Mouse (Mus musculus) embryonic facial prominence, embryonic 10.5 days (tissue): ENCODE data around the gene Il6ra. TPM values are rescaled to one million over a fixed set of nuclear protein-coding genes. Genes with fewer than 3 reads are reported as not detected.

Experiments
- DNase-seq: peaks from one replicate; pipeline ENCODE4 v3.0.0-alpha.2; 2017; ENCODE audit warnings: low spot score
- H3K27ac ChIP-seq: fragments of 300-500 bp; sonication (generic); replicated peaks from 2 replicates; pipeline ENCODE4 v1.5.1; 2016; ENCODE audit warnings: mild to moderate bottlenecking
- H3K27me3 ChIP-seq: fragments of 300-500 bp; sonication (generic); replicated peaks from 2 replicates; pipeline ENCODE4 v1.6.1; 2016; ENCODE audit warnings: low read depth, mild to moderate bottlenecking; ENCODE audit not compliant: poor library complexity, severe bottlenecking
- H3K36me3 ChIP-seq: fragments of 300-500 bp; sonication (generic); replicated peaks from 2 replicates; pipeline ENCODE4 v1.6.1; 2016; ENCODE audit warnings: mild to moderate bottlenecking, moderate library complexity
- H3K4me1 ChIP-seq: fragments of 300-500 bp; sonication (generic); 2 replicates; pipeline ENCODE4 v1.6.1; 2016
- H3K4me3 ChIP-seq: fragments of 300-500 bp; sonication (generic); 2 replicates; pipeline ENCODE4 v1.5.1; 2016; ENCODE audit warnings: mild to moderate bottlenecking, moderate library complexity
- H3K9me3 ChIP-seq: fragments of 300-500 bp; sonication (generic); 2 replicates; pipeline ENCODE4 v1.6.1; 2016; ENCODE audit warnings: mild to moderate bottlenecking
- WGBS: fragments of 180-500 bp; shearing (Covaris S2); methylation state at CpG from one replicate; pipeline ENCODE4 v1.1.7; 2016; 5-methylcytosine and 5-hydroxymethylcytosine counted together
- polyA plus RNA-seq: library from polyadenylated mRNA; unstranded; fragments of >200 nt; fragmentation: Nextera tagmentation; extraction: Ambion mirVana; gene quantifications from 2 replicates; pipeline ENCODE4 v1.2.1, GENCODE M21; 2016

Il6ra gene
- polyA plus RNA-seq, 1 experiment from 2014 or later = 0.61 TPM

DNA sequence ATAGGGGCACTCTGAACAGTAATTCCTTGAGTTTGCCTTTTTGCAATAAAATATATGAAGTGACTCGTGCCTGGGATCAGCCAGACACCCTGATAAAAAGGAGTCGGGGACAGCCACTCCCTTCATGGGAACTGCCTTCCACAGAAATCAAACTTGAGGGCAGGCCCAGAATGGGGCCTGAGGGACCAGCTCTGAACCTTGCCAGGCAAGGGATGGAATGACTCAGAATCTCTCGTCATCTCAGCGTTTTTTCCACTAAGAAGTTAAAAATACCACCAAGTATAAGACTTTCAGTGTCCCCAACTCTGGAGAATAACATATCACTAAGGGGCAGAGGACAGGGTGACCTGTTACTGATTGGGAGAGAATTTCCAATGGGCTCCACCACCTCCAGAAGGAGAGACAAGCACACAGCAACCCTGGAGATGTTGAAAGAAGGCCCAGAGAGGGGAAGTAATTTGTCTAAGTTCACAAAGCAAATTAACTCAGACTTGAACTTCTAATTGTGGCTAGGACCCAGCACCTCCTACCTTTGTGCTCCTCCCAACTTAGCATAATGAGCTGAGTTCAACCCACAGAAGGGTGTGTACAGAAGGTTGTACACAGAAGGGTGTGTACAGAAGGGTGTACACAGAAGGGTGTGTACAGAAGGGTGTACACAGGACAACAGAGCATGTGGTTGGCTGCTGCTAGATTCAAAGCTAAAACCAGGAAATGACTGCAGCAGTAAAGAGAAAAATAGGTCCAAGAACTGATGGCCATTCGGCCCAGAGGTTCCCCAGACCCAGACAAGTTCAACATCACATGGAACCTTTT, 32.8 kb downstream of the Il6ra start:
- DNase-seq = no peak
- 83% methylated on average over 5 of the region's 5 CpGs for WGBS
- Histone ChIP-seq H3K36me3 (no peaks in the 10 kb centered on the region), H3K27ac (no peak overlapping the region), H3K27me3 (peaks cover 31% of the 10 kb centered on the region), H3K4me1 (no peaks in the 10 kb centered on the region), H3K4me3 (no peak overlapping the region), H3K9me3 (no peaks in the 10 kb centered on the region)

DNA sequence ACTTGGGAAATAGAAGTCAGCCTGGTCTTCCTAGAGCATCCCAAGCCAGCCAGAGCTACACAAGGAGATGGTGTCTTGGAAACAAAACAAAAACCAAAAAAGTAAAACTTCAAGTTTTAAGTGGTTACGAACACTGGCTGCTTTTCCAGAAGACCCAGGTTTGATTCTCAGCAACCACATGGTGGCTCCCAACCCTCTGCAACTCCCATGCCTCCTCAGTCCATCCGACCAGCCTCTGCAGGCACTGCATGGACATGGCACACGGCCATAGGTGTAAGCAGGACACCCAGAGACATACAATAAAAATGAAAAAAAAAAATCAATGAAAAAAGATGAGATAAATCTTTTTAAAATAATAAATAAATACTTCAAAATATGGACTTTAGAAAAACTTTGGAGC, 33.7 kb downstream of the Il6ra start:
- DNase-seq = no peak
- Histone ChIP-seq H3K27me3 (peaks cover 31% of the 10 kb centered on the region), H3K9me3 (no peaks in the 10 kb centered on the region), H3K4me1 (no peaks in the 10 kb centered on the region), H3K4me3 (no peak overlapping the region), H3K36me3 (no peaks in the 10 kb centered on the region), H3K27ac (no peak overlapping the region)
- 73% methylated on average over 3 of the region's 3 CpGs for WGBS

DNA sequence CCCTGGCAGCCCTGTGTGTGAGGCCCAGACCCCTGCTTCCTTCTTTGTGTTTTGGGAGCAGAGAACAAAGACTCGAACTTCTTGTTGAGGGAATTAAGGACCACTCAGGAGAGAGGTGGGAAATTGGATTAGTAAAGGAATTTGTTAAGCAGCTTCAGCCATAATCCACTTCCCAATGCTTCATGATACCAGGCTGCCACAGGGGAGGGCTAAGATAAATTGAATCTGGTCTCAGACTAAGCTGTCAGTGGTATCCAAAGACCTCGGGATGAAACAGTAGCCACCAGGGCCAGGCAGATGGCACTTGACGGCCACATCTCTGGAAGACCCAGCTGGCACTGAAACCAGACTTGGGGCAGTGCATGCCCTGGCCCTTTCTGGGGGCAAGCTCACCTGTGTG, 34.5 kb downstream of the Il6ra start:
- DNase-seq = no peak
- no peak overlapping the region for H3K27ac ChIP-seq
- 14% methylated on average over 3 of the region's 3 CpGs for WGBS
- no peaks in the 10 kb centered on the region for H3K36me3 ChIP-seq
- H3K4me3 ChIP-seq = no peak overlapping the region
- peaks cover 29% of the 10 kb centered on the region for H3K27me3 ChIP-seq
- no peaks in the 10 kb centered on the region for H3K9me3 ChIP-seq
- no peaks in the 10 kb centered on the region for H3K4me1 ChIP-seq

DNA sequence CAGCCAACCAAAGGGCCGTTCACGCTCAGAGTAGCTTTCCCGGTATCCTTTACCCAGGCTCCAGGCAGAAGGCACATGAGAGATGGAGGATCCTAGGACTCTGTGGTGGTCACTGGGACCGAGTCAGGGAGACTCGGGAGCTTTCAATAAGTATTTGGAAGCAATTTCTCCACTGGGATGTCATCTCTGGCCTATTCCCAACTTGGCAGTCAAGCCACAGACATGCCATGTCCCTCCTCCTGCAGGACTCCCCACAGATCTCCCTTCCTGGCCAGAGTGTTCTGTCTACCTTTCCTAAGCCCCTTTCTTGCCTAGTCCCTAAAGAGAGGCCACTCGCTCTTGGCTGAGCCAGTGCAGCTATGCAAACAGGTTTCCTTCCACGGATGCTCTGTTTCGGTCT, 35.9 kb downstream of the Il6ra start:
- H3K36me3 ChIP-seq = no peaks in the 10 kb centered on the region
- peaks cover 21% of the 10 kb centered on the region for H3K27me3 ChIP-seq
- DNase-seq = no peak
- no peaks in the 10 kb centered on the region for H3K9me3 ChIP-seq
- no peak overlapping the region for H3K27ac ChIP-seq
- H3K4me3 ChIP-seq = no peak overlapping the region
- 83% methylated on average over 8 of the region's 8 CpGs for WGBS
- no peaks in the 10 kb centered on the region for H3K4me1 ChIP-seq

DNA sequence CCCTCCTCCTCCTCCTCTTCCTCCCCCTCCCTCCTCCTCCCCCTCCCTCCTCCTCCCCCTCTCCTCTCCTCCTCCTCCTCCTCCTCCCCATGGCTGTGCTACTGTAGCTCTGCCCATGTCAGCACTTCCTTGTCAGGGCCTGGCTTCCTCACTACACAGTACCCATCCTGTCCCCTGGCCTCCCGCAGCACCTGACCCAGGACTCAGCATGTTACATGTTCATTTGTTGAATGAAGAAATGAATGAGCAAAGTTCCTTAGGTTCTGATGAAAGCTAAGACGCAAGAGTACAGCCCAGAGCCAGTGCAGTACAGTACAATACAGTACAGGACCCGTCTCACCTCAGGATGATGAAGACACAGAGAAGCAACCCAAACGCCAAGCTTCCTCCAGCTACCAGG, 36.5 kb downstream of the Il6ra start:
- Histone ChIP-seq H3K27ac (no peak overlapping the region), H3K36me3 (no peaks in the 10 kb centered on the region), H3K4me3 (no peak overlapping the region), H3K4me1 (no peaks in the 10 kb centered on the region), H3K27me3 (peaks cover 21% of the 10 kb centered on the region), H3K9me3 (no peaks in the 10 kb centered on the region)
- WGBS = 72% methylated on average over 4 of the region's 4 CpGs
- no peak for DNase-seq

DNA sequence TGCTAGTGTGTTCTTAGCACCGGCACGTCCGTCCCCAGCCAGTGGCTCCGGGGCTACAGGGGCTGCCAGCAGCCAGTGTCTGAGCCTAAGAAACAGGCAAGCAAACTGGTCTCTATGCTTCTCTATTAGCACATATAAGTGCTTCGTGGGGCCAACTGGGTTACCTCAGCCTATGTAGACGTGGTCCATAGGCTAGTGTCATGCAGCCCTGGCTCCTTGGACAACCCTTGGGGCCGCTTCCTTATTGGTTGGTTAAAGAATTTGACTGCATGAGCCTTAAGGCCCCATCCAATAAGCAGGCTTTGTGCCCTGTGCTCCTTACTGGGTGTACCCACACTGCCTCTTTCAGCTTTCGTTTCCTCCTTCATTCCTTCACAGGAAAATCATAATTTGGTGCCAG, 37.2 kb downstream of the Il6ra start:
- Histone ChIP-seq H3K4me1 (peaks cover 4% of the 10 kb centered on the region), H3K9me3 (no peaks in the 10 kb centered on the region), H3K27me3 (peaks cover 21% of the 10 kb centered on the region), H3K4me3 (no peak overlapping the region), H3K36me3 (no peaks in the 10 kb centered on the region), H3K27ac (no peak overlapping the region)
- DNase-seq = no peak
- 82% methylated on average over 8 of the region's 8 CpGs for WGBS

DNA sequence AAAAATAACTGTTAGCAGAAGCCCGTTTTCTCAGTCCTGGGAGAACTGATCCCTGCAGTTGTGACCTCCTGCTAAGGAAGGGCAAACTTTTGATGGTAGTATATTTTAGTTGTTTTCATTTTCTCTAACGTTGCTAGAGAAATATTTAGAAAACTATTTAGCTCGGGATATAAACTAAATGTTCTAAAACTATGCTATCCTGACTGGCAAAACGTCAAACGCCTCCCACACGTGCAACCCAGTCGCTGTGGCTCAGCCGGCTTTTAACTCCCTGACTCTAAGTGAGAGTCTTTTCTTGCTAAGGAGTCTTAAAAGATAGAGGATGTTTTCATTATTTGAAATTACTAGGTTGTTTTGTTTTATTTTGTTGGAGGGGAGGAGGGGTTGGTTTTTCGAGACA, 38.0 kb downstream of the Il6ra start:
- DNase-seq = no peak
- whole genome bisulfite sequencing = 86% methylated on average over 9 of the region's 9 CpGs
- peaks cover 21% of the 10 kb centered on the region for H3K27me3 ChIP-seq
- H3K4me3 ChIP-seq = no peak overlapping the region
- peaks cover 11% of the 10 kb centered on the region for H3K4me1 ChIP-seq
- no peaks in the 10 kb centered on the region for H3K36me3 ChIP-seq
- H3K9me3 ChIP-seq = no peaks in the 10 kb centered on the region
- H3K27ac ChIP-seq = no peak overlapping the region

DNA sequence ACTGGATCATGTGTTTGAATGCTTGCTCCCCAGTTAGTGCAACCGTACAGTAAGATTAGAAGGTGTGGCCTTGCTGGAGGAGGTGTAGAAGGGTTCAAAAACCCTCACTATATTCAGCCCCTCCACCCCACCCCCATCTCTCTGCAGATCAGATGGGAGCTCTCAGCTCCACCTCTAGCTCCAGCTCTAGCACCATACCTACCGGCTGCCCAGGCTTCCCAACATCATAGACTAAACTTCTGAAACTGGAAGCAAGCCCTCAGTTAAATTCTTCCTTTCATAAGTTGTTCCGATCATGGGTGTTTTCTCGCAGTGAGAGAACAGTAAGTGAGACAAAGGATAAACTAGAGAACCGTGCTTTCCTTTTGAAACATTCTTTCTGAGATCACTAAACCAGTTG, 38.9 kb downstream of the Il6ra start:
- Histone ChIP-seq H3K4me1 (peaks cover 15% of the 10 kb centered on the region), H3K4me3 (no peak overlapping the region), H3K27me3 (peaks cover 21% of the 10 kb centered on the region), H3K27ac (no peak overlapping the region), H3K9me3 (no peaks in the 10 kb centered on the region), H3K36me3 (no peaks in the 10 kb centered on the region)
- 89% methylated on average over 5 of the region's 5 CpGs for WGBS
- DNase-seq = no peak

DNA sequence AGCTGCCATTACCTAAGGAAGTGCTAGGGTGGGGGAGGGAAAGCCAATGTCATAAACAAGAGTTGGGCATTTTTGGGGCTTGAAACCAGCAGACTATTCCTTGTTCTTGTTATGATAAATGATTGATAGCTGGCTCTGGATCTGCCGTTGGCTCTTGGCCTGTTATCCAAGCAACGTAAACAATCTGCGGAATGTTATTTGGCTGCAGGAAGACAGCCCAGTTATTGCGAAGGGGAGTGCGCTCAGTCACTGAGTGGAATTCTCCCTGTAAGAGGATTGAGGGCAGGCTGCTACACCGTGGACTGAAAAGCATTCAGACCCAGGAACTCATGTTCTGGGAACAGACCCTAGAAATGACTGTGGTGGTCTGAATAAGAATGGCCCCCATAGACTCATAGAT, 40.3 kb downstream of the Il6ra start:
- Histone ChIP-seq H3K4me1 (peaks cover 22% of the 10 kb centered on the region), H3K36me3 (no peaks in the 10 kb centered on the region), H3K27ac (no peak overlapping the region), H3K4me3 (no peak overlapping the region), H3K9me3 (no peaks in the 10 kb centered on the region), H3K27me3 (peaks cover 14% of the 10 kb centered on the region)
- 92% methylated on average over 6 of the region's 6 CpGs for WGBS
- no peak for DNase-seq

DNA sequence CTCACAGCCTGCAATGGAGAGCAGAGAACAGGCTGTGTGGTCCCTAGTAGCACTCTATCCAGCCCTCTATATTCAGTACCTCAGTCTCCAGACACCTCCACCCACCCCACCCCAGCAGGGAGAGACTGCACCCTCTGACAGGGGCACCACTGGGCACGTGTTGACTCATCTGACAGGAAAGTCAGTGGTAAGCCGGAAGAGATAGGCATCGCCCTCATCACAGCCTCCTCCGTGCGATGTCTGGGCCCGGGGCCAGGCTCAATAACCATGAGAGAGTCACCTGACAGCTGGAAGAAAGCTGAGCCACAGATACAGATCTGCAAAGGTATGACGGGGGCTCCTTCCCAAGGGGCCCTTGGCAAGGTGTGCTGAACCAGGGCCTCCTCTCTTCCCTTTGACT, 40.8 kb downstream of the Il6ra start:
- H3K27ac ChIP-seq = no peak overlapping the region
- no peaks in the 10 kb centered on the region for H3K36me3 ChIP-seq
- H3K27me3 ChIP-seq = peaks cover 10% of the 10 kb centered on the region; the same call in 1 of the 2 replicates
- no peaks in the 10 kb centered on the region for H3K9me3 ChIP-seq
- 89% methylated on average over 7 of the region's 7 CpGs for WGBS
- DNase-seq = no peak
- H3K4me3 ChIP-seq = no peak overlapping the region
- H3K4me1 ChIP-seq = peaks cover 23% of the 10 kb centered on the region

DNA sequence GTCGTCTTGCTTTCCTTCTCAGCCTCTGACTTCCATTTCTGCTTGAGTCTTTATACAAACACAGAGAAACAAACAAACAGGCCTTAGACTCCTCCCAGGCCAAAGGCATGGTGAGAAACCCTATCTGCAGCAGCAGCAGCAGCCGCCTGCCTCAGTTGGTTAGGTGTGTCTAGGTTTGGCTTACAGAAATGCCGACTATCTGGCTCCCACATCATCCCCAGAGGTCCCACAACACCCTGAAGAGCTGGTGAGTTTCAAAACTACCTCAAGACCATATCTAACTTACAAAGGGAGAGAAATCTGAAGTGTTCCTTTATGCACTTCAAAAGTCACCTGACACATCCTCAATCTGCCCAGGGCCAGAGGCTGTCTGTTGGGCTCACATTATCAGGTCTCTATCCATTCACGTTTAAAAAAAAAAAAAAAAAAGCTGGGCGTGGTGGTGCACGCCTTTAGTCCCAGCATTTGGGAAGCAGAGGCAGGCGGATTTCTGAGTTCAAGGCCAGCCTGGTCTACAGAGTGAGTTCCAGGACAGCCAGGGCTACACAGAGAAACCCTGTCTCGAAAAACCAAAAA, 41.6 kb downstream of the Il6ra start:
- no peak for DNase-seq
- Histone ChIP-seq H3K27ac (no peak overlapping the region), H3K4me3 (no peak overlapping the region), H3K36me3 (no peaks in the 10 kb centered on the region), H3K4me1 (peaks cover 23% of the 10 kb centered on the region), H3K27me3 (peaks cover 4% of the 10 kb centered on the region; the same call in 1 of the 2 replicates), H3K9me3 (no peaks in the 10 kb centered on the region)
- 76% methylated on average over 8 of the region's 8 CpGs for WGBS

DNA sequence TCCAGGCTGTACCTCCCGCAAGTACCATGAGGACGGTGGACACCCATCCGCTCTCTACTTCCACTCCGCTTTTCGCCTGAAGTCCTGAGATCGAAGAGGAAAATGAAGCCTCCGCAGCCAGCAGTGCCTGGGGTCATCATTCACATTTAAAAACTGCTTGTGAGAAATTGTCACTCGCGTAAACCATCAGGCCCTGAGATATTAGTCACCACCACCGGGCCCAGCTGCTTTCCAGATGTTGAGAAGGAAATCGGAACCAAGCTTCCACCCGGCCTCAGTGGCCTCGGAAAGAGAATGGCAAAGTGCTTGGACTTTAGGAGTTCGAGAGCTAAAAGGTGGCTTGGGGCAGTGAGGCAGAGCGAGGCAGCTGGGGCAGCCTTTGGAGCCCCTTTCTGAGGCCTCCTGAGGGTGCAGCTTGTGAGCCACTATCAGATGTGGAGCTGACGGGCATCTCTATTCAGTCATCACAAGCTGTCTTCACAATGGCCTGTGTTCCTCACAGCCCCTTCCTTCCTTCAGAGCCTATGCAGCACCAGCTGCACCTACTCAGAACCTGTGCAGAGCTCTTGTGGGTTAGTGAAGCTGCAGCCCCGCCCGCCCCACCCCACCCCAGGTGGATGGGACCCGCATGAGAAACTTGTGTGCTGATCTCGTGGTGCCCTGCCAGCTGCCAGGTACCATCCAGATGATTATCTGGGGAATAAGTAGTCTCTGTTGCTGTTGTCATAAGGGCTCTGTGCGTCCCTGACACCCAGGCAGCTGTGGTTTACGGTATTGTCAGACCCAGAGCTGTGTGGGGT, 42.3 kb downstream of the Il6ra start:
- no peak overlapping the region for H3K4me3 ChIP-seq
- no peak for DNase-seq
- 73% methylated on average over 22 of the region's 22 CpGs for WGBS
- H3K36me3 ChIP-seq = no peaks in the 10 kb centered on the region
- no peaks in the 10 kb centered on the region for H3K27me3 ChIP-seq
- no peak overlapping the region for H3K27ac ChIP-seq
- H3K4me1 ChIP-seq = peaks cover 23% of the 10 kb centered on the region
- H3K9me3 ChIP-seq = no peaks in the 10 kb centered on the region

DNA sequence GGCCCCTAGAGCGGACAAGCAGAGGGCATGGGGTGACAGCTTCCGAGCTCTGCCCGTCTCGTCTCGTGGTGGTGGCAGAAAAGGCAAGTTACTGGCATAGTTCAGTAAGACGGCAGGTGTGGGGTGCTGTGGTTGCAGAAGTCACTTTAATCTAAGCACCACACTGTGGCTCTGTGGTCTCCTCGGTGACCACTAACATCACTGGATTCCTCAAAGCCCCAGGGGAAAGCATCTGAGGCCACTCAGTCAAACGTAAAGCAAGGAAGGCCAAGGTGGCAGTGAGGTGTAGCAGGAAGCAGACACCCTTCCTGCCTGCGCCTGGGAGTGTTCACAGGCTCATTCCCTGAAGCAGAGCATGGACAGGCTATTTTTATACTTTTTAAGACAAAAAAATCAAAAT, 43.4 kb downstream of the Il6ra start:
- DNase-seq = no peak
- Histone ChIP-seq H3K27ac (no peak overlapping the region), H3K9me3 (no peaks in the 10 kb centered on the region), H3K36me3 (no peaks in the 10 kb centered on the region), H3K4me1 (peaks cover 23% of the 10 kb centered on the region), H3K4me3 (no peak overlapping the region), H3K27me3 (no peaks in the 10 kb centered on the region)
- 71% methylated on average over 9 of the region's 9 CpGs for WGBS
